Mouse (Mus musculus) small intestine, adult 2 months (tissue): ENCODE results near the gene Lpp. TPM values are rescaled to one million over a fixed set of nuclear protein-coding genes. Genes with fewer than 3 reads are reported as not detected.

Source experiments
- H3K27ac ChIP-seq: fragments of 200-500 bp; 2 replicates; pipeline ENCODE4 v1.5.1; 2012; ENCODE audit warnings: low read depth, low read length, control low read depth, inconsistent platforms; ENCODE audit not compliant: insufficient read depth
- H3K27me3 ChIP-seq: fragments of 200-500 bp; 2 replicates; pipeline ENCODE4 v1.6.1; 2012; ENCODE audit warnings: mild to moderate bottlenecking, moderate library complexity, low read length, inconsistent platforms; ENCODE audit not compliant: control insufficient read depth, insufficient read depth
- H3K36me3 ChIP-seq: fragments of 200-500 bp; 2 replicates; pipeline ENCODE4 v1.6.1; 2012; ENCODE audit warnings: mild to moderate bottlenecking, low read length, control low read depth, inconsistent platforms; ENCODE audit not compliant: control insufficient read depth, insufficient read depth
- H3K4me1 ChIP-seq: fragments of 200-500 bp; 2 replicates; pipeline ENCODE4 v1.6.1; 2012; ENCODE audit warnings: low read length, inconsistent platforms, mixed read lengths; ENCODE audit not compliant: control insufficient read depth, insufficient read depth, insufficient read length
- H3K4me3 ChIP-seq: fragments of 200-500 bp; 2 replicates; pipeline ENCODE4 v1.5.1; 2012; ENCODE audit warnings: low read depth, mild to moderate bottlenecking, control low read depth, inconsistent platforms, low read length, moderate library complexity
- CTCF ChIP-seq: fragments of 200-500 bp; IDR thresholded peaks from 2 replicates; pipeline ENCODE4 v1.5.1; 2012; ENCODE audit warnings: low read depth, mild to moderate bottlenecking, control low read depth, inconsistent platforms, low read length, moderate library complexity, mixed read lengths; ENCODE audit not compliant: insufficient replicate concordance, insufficient read length; ENCODE audit errors: extremely low read depth
- POLR2A ChIP-seq: fragments of 200-500 bp; IDR thresholded peaks from 2 replicates; pipeline ENCODE4 v1.6.1; 2012; ENCODE audit warnings: low read depth, mild to moderate bottlenecking, control low read depth, inconsistent platforms, low read length, moderate library complexity
- WGBS: fragments of 180-500 bp; shearing (Covaris S2); methylation state at CpG from one replicate; pipeline ENCODE4 v1.1.7; 2018; 5-methylcytosine and 5-hydroxymethylcytosine counted together
- polyA plus RNA-seq: library from polyadenylated mRNA; depleted of rRNA; stranded (reverse); fragments of >200 nt; gene quantifications from 2 replicates; pipeline ENCODE4 v1.2.3, GENCODE M21; 2012

The Lpp gene
- polyA plus RNA-seq, 1 experiment: 23.6 TPM

DNA sequence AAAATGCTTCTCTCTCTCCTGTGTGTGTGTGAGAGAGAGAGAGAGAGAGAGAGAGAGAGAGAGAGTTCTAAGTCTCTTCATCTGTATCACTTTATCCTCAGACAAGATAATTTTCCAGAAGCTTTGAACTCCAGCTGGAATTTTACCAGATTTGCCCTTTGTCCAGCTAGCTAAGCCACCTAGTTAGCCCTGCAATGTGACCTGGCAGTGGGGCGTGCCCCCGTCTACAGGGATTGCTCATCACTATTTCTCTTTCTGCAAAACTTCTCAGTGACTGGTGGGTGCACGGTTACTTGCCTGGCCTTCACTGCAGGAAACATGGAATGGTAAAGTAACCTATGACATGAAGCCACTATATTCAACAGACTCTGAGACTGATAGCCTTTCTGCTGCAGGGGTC lies 174.8 kb downstream of the Lpp start:
- Histone ChIP-seq H3K4me3 (no peak overlapping the region), H3K4me1 (peaks cover 3% of the 10 kb centered on the region), H3K36me3 (no peaks in the 10 kb centered on the region), H3K27ac (no peak overlapping the region), H3K27me3 (no peaks in the 10 kb centered on the region)
- no peak for TF ChIP-seq POLR2A
- no peak for TF ChIP-seq CTCF
- 76% methylated on average over 3 of the region's 3 CpGs for WGBS

DNA sequence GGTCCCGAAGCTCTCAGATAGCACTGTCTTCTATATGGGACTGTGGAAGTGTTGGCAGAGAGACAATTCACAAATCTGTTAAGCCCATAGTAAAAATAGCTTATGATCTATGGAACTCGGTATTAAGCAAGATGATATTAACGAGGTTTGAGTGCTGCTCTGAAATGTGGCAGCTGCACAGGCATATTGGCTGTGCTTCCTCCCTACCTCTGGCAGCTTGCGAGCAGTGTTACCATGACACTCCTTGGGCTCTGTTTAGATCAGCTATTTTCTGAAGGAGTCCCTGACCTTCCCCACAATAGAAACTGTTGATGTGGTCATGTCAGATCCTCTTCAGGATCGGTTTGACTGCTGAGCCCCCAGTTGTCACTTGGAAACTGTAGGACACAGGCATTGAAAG lies 176.4 kb downstream of the Lpp start:
- TF ChIP-seq CTCF: no peak
- TF ChIP-seq POLR2A: no peak
- Histone ChIP-seq H3K27ac (no peak overlapping the region), H3K4me3 (no peak overlapping the region), H3K36me3 (no peaks in the 10 kb centered on the region), H3K27me3 (no peaks in the 10 kb centered on the region), H3K4me1 (peaks cover 3% of the 10 kb centered on the region)
- WGBS: 69% methylated on average over 5 of the region's 5 CpGs

- no peaks in the 10 kb centered on the region for H3K27me3 ChIP-seq
- peaks cover 2% of the 10 kb centered on the region; the same call in 1 of the 2 replicates for H3K4me1 ChIP-seq
- no peaks in the 10 kb centered on the region for H3K36me3 ChIP-seq
- no peak overlapping the region for H3K4me3 ChIP-seq
- no peak overlapping the region for H3K27ac ChIP-seq
- TF ChIP-seq POLR2A (no peak), CTCF (no peak)
- WGBS: 80% methylated on average over 2 of the region's 2 CpGs
Measured at GRCm38 (mm10) chr16:24576999-24577398, 183.7 kb downstream of the Lpp start.

DNA sequence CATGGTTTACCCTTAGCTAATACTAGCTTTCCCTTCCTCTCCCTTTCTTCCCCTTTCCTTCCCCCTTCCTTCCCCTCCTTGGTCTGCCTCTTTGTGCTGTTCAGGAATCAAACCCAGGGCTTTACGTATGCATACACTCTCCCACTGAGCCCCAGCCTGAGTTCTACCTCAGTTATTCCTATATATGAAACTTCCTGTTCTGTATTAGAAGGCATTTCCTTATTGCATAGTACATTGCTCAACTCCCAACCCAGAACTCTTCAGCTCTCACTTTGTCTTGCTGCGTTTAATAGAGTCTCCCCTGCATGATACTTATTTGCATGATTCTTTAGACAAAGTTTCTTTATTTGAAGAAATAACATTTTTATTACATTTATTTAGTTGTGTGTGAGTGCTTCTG lies 184.5 kb downstream of the Lpp start:
- Histone ChIP-seq H3K36me3 (no peaks in the 10 kb centered on the region), H3K4me3 (no peak overlapping the region), H3K4me1 (peaks cover 2% of the 10 kb centered on the region; the same call in 1 of the 2 replicates), H3K27me3 (no peaks in the 10 kb centered on the region), H3K27ac (no peak overlapping the region)
- WGBS: 49% methylated on average over 2 of the region's 2 CpGs
- TF ChIP-seq POLR2A (no peak), CTCF (no peak)

- 97% methylated on average over 2 of the region's 2 CpGs for WGBS
- no peaks in the 10 kb centered on the region for H3K27me3 ChIP-seq
- H3K27ac ChIP-seq: no peak overlapping the region
- H3K4me1 ChIP-seq: peaks cover 2% of the 10 kb centered on the region; the same call in 1 of the 2 replicates
- TF ChIP-seq POLR2A: no peak
- TF ChIP-seq CTCF: no peak
- no peak overlapping the region for H3K4me3 ChIP-seq
- 0 out of 2 replicates have a peak, but pooled peaks cover 1% of the 10 kb centered on the region for H3K36me3 ChIP-seq
Measured at GRCm38 (mm10) chr16:24582847-24583246, 189.5 kb downstream of the Lpp start.

DNA sequence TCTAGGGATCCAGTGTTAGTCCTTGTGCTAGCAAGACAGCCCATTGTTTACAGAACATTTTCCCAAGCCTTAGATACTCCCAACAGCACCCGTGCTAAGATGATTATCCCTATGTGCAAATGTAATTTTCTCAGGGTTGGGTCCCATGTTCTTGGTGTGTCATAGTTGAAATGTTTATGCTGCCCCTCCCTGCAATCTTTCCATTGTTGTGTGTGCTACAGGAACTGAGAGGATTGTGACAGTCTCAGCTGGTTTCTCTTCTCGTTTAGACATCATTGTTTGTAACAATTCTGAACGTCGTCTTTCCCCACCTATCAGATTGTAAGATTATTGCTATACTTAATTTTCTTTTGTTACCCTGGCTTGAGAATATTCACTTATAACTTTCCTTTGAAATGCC lies 200.2 kb downstream of the Lpp start:
- Histone ChIP-seq H3K36me3 (no peaks in the 10 kb centered on the region), H3K27ac (peak overlapping the region; percentile 31; the same call in 1 of the 2 replicates), H3K4me1 (no peaks in the 10 kb centered on the region), H3K4me3 (no peak overlapping the region), H3K27me3 (no peaks in the 10 kb centered on the region)
- 55% methylated on average over 4 of the region's 4 CpGs for WGBS
- TF ChIP-seq CTCF (no peak), POLR2A (no peak)

DNA sequence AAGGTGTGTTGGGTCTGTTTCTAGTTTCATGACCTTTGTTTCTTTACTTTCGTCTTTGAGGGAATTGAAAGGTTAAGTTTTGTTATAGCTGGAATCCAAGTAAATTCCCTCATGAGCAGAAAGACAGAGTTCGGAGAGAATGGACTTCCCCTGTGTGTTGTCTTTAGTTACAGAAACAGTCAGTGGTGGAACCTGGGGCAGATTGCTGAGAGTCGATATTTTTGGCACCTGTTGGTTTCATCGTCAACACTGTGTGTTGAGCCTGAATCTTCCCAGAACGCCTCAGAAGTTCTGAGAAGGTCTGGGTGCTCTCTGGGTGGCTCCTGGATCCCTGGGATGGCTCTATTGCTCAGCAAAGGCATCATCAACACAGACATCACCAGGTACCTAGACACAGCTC lies 201.2 kb downstream of the Lpp start:
- Histone ChIP-seq H3K27me3 (no peaks in the 10 kb centered on the region), H3K4me3 (no peak overlapping the region), H3K36me3 (no peaks in the 10 kb centered on the region), H3K27ac (no peak overlapping the region), H3K4me1 (no peaks in the 10 kb centered on the region)
- TF ChIP-seq CTCF (no peak), POLR2A (no peak)
- WGBS: 79% methylated on average over 5 of the region's 5 CpGs

- H3K27ac ChIP-seq: no peak overlapping the region
- H3K27me3 ChIP-seq: no peaks in the 10 kb centered on the region
- no peak overlapping the region for H3K4me3 ChIP-seq
- no peak for TF ChIP-seq CTCF
- TF ChIP-seq POLR2A: no peak
- H3K36me3 ChIP-seq: no peaks in the 10 kb centered on the region
- H3K4me1 ChIP-seq: no peaks in the 10 kb centered on the region
Measured at GRCm38 (mm10) chr16:24595493-24595892, 202.2 kb downstream of the Lpp start.
